Mouse (Mus musculus): ENCODE measurements around the gene Poc1a. TPM values are rescaled to one million over a fixed set of nuclear protein-coding genes. Genes with fewer than 3 reads are reported as not detected.

Gene Poc1a
- polyA plus RNA-seq, 1 experiment from 2014 or later, result 25.2 TPM

GRCm38 (mm10) chr9:106365333-106365732 is 84.5 kb downstream of the Poc1a start:
- H3K4me3 ChIP-seq (ENCODE audit: low read depth, low read length), result no peak overlapping the region
- no peaks in the 10 kb centered on the region for H3K9me3 ChIP-seq (ENCODE audit: control insufficient read depth, low read depth, low read length)
- no peaks in the 10 kb centered on the region for H3K36me3 ChIP-seq (ENCODE audit: control insufficient read depth, insufficient read depth, low read length)
- WGBS, result 75% methylated on average over 7 of the region's 7 CpGs
- H3K4me2 ChIP-seq (replicated peaks; ENCODE audit: low read depth, low read length), result no peak overlapping the region
- no peaks in the 10 kb centered on the region for H3K27me3 ChIP-seq (ENCODE audit: control insufficient read depth, insufficient read depth, low read length)
- no peak for ATAC-seq (ENCODE audit: insufficient number of reproducible peaks, insufficient read depth, low FRiP score, low read depth)
- H3K27ac ChIP-seq (ENCODE audit: low read length), result no peak overlapping the region
- H3K4me1 ChIP-seq (ENCODE audit: control insufficient read depth, insufficient read depth, low read length), result peaks cover 5% of the 10 kb centered on the region; the same call in 1 of the 2 replicates
- no peak overlapping the region for H3K9ac ChIP-seq (replicated peaks; ENCODE audit: low read depth, low read length)

- Histone ChIP-seq H3K4me1 (ENCODE audit: control insufficient read depth, insufficient read depth, low read length) (peaks cover 13% of the 10 kb centered on the region), H3K4me3 (ENCODE audit: low read depth, low read length) (no peak overlapping the region), H3K27me3 (ENCODE audit: control insufficient read depth, insufficient read depth, low read length) (no peaks in the 10 kb centered on the region), H3K27ac (ENCODE audit: low read length) (no peak overlapping the region), H3K9ac (replicated peaks; ENCODE audit: low read depth, low read length) (no peak overlapping the region), H3K4me2 (replicated peaks; ENCODE audit: low read depth, low read length) (no peak overlapping the region), H3K9me3 (ENCODE audit: control insufficient read depth, low read depth, low read length) (no peaks in the 10 kb centered on the region), H3K36me3 (ENCODE audit: control insufficient read depth, insufficient read depth, low read length) (peaks cover 2% of the 10 kb centered on the region; the same call in 1 of the 2 replicates)
- WGBS, result 76% methylated on average over 1 of the region's 1 CpGs
- no peak for ATAC-seq (ENCODE audit: insufficient number of reproducible peaks, insufficient read depth, low FRiP score, low read depth)
These were observed 85.3 kb downstream of the Poc1a start for GRCm38 (mm10) chr9:106366188-106366587.

GRCm38 (mm10) chr9:106367001-106367400 is 86.1 kb downstream of the Poc1a start:
- H3K4me3 ChIP-seq (ENCODE audit: low read depth, low read length), result peak overlapping the region; percentile 73
- H3K27ac ChIP-seq (ENCODE audit: low read length), result peak overlapping the region; percentile 66
- peaks cover 6% of the 10 kb centered on the region; the same call in 1 of the 2 replicates for H3K36me3 ChIP-seq (ENCODE audit: control insufficient read depth, insufficient read depth, low read length)
- WGBS, result 19% methylated on average over 5 of the region's 5 CpGs
- H3K4me1 ChIP-seq (ENCODE audit: control insufficient read depth, insufficient read depth, low read length), result peaks cover 21% of the 10 kb centered on the region
- H3K4me2 ChIP-seq (replicated peaks; ENCODE audit: low read depth, low read length), result peak overlapping the region; percentile 93
- no peak overlapping the region; the same call in 1 of the 2 replicates for H3K9ac ChIP-seq (replicated peaks; ENCODE audit: low read depth, low read length)
- H3K9me3 ChIP-seq (ENCODE audit: control insufficient read depth, low read depth, low read length), result no peaks in the 10 kb centered on the region
- no peaks in the 10 kb centered on the region for H3K27me3 ChIP-seq (ENCODE audit: control insufficient read depth, insufficient read depth, low read length)
- ATAC-seq (ENCODE audit: insufficient number of reproducible peaks, insufficient read depth, low FRiP score, low read depth), result no peak

GRCm38 (mm10) chr9:106367592-106368111 is 86.8 kb downstream of the Poc1a start:
- Histone ChIP-seq H3K9me3 (ENCODE audit: control insufficient read depth, low read depth, low read length) (no peaks in the 10 kb centered on the region), H3K4me1 (ENCODE audit: control insufficient read depth, insufficient read depth, low read length) (peaks cover 27% of the 10 kb centered on the region), H3K9ac (replicated peaks; ENCODE audit: low read depth, low read length) (peak overlapping the region; percentile 91), H3K27me3 (ENCODE audit: control insufficient read depth, insufficient read depth, low read length) (no peaks in the 10 kb centered on the region), H3K4me3 (ENCODE audit: low read depth, low read length) (peak overlapping the region; percentile 73), H3K4me2 (replicated peaks; ENCODE audit: low read depth, low read length) (peak overlapping the region; percentile 93), H3K36me3 (ENCODE audit: control insufficient read depth, insufficient read depth, low read length) (peaks cover 13% of the 10 kb centered on the region; the same call in 1 of the 2 replicates), H3K27ac (ENCODE audit: low read length) (peak overlapping the region; percentile 93)
- 0% methylated on average over 36 of the region's 36 CpGs for WGBS
- ATAC-seq (ENCODE audit: insufficient number of reproducible peaks, insufficient read depth, low FRiP score, low read depth), result peak; percentile 92

GRCm38 (mm10) chr9:106368112-106368717 is 87.4 kb downstream of the Poc1a start, which contains the start of gene Dusp7:
Dusp7 (plus strand) TSS chr9:106368632.
- ATAC-seq (ENCODE audit: insufficient number of reproducible peaks, insufficient read depth, low FRiP score, low read depth), result peak; percentile 72
- H3K36me3 ChIP-seq (ENCODE audit: control insufficient read depth, insufficient read depth, low read length), result peaks cover 18% of the 10 kb centered on the region
- H3K9me3 ChIP-seq (ENCODE audit: control insufficient read depth, low read depth, low read length), result no peaks in the 10 kb centered on the region
- H3K27me3 ChIP-seq (ENCODE audit: control insufficient read depth, insufficient read depth, low read length), result no peaks in the 10 kb centered on the region
- peak within 1 kb of the TSS; percentile 91 for H3K9ac ChIP-seq (replicated peaks; ENCODE audit: low read depth, low read length)
- peak within 1 kb of the TSS; percentile 93 for H3K27ac ChIP-seq (ENCODE audit: low read length)
- peaks cover 30% of the 10 kb centered on the region for H3K4me1 ChIP-seq (ENCODE audit: control insufficient read depth, insufficient read depth, low read length)
- WGBS, result under 1% methylated on average over 57 of the region's 57 CpGs
- H3K4me2 ChIP-seq (replicated peaks; ENCODE audit: low read depth, low read length), result peak within 1 kb of the TSS; percentile 93
- H3K4me3 ChIP-seq (ENCODE audit: low read depth, low read length), result peak within 1 kb of the TSS; percentile 73

- H3K4me1 ChIP-seq (ENCODE audit: control insufficient read depth, insufficient read depth, low read length), result peaks cover 30% of the 10 kb centered on the region
- H3K36me3 ChIP-seq (ENCODE audit: control insufficient read depth, insufficient read depth, low read length), result peaks cover 25% of the 10 kb centered on the region
These were observed 88.1 kb downstream of the Poc1a start for GRCm38 (mm10) chr9:106368831-106369501.

GRCm38 (mm10) chr9:106369801-106370485 is 89.1 kb downstream of the Poc1a start:
- Histone ChIP-seq H3K36me3 (ENCODE audit: control insufficient read depth, insufficient read depth, low read length) (peaks cover 27% of the 10 kb centered on the region), H3K4me2 (replicated peaks; ENCODE audit: low read depth, low read length) (peak overlapping the region; percentile 93), H3K4me1 (ENCODE audit: control insufficient read depth, insufficient read depth, low read length) (peaks cover 30% of the 10 kb centered on the region), H3K9me3 (ENCODE audit: control insufficient read depth, low read depth, low read length) (no peaks in the 10 kb centered on the region), H3K27ac (ENCODE audit: low read length) (peak overlapping the region; percentile 93; the same call in 1 of the 2 replicates), H3K27me3 (ENCODE audit: control insufficient read depth, insufficient read depth, low read length) (no peaks in the 10 kb centered on the region), H3K9ac (replicated peaks; ENCODE audit: low read depth, low read length) (peak overlapping the region; percentile 91), H3K4me3 (ENCODE audit: low read depth, low read length) (peak overlapping the region; percentile 73)
- ATAC-seq (ENCODE audit: insufficient number of reproducible peaks, insufficient read depth, low FRiP score, low read depth), result no peak
- WGBS, result 7% methylated on average over 11 of the region's 11 CpGs

More at GRCm38 (mm10) chr9:106368831-106369501, 88.1 kb downstream of the Poc1a start:
- H3K27ac ChIP-seq (ENCODE audit: low read length), result peak overlapping the region; percentile 93
- peak overlapping the region; percentile 93 for H3K4me2 ChIP-seq (replicated peaks; ENCODE audit: low read depth, low read length)
- H3K9me3 ChIP-seq (ENCODE audit: control insufficient read depth, low read depth, low read length), result no peaks in the 10 kb centered on the region
- no peaks in the 10 kb centered on the region for H3K27me3 ChIP-seq (ENCODE audit: control insufficient read depth, insufficient read depth, low read length)
- WGBS, result under 1% methylated on average over 71 of the region's 72 CpGs
- H3K9ac ChIP-seq (replicated peaks; ENCODE audit: low read depth, low read length), result peak overlapping the region; percentile 91
- peak; percentile 12; the same call in 1 of the 2 replicates for ATAC-seq (ENCODE audit: insufficient number of reproducible peaks, insufficient read depth, low FRiP score, low read depth)
- H3K4me3 ChIP-seq (ENCODE audit: low read depth, low read length), result peak overlapping the region; percentile 73
